Mouse (Mus musculus): ENCODE results near the gene Git2. TPM values are rescaled to one million over a fixed set of nuclear protein-coding genes. Genes with fewer than 3 reads are reported as not detected.
A peak's percentile ranks its signal among the peaks of the same experiment; 100 is the strongest.

Gene Git2
- total and polyA plus RNA-seq, 2 experiments from 2014 or later: 21.1 to 37.7 TPM

DNA sequence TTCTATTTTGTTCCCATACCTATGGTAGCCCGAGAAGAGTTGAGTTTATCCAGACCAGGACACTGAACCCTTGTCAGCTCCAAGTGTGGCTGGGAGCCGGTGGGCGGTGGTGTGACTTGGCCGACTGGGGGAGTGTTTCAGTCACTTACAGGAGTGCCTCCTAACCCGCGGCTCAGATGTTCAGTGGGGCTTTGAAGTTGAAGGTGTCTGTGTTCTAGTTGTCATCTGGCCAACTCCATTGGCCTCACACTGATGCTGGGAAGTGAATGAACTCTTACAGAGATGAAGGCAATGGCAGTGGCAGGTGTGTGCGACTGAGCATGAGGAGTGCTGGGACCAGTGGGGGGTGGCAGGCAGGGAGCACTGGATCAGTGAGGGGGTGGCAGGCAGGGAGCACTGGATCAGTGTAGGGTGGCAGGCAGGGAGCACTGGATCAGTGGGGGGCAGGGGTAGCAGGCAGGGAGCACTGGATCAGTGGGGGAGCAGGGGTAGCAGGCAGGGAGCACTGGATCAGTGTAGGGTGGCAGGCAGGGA lies 4.7 kb upstream of the Git2 start:
- Histone ChIP-seq H3K27me3 (ENCODE audit: control insufficient read depth, insufficient read depth, low read length) (no peaks in the 10 kb centered on the region), H3K27ac (ENCODE audit: low read depth) (no peak overlapping the region), H3K4me3 (ENCODE audit: low read depth, low read length) (no peak overlapping the region), H3K4me2 (ENCODE audit: low read depth, low read length) (no peak overlapping the region), H3K9me3 (replicated peaks; ENCODE audit: control insufficient read depth, low read length) (no peaks in the 10 kb centered on the region), H3K9ac (replicated peaks; ENCODE audit: low read depth, low read length) (no peak overlapping the region), H3K36me3 (replicated peaks; ENCODE audit: control insufficient read depth, insufficient read depth, low read length) (no peaks in the 10 kb centered on the region), H3K4me1 (ENCODE audit: control insufficient read depth, insufficient read depth) (peaks cover 31% of the 10 kb centered on the region)
- no peak for TF ChIP-seq EP300 (IDR thresholded peaks at IDR 0.05; ENCODE audit: low read depth)
- no peak for TF ChIP-seq CTCF (IDR thresholded peaks at IDR 0.05; ENCODE audit: low read depth)
- ATAC-seq (ENCODE audit: insufficient read depth, low read depth): no peak
- WGBS: 43% methylated on average over 7 of the region's 7 CpGs
- no peak for DNase-seq (ENCODE audit: low spot score)

DNA sequence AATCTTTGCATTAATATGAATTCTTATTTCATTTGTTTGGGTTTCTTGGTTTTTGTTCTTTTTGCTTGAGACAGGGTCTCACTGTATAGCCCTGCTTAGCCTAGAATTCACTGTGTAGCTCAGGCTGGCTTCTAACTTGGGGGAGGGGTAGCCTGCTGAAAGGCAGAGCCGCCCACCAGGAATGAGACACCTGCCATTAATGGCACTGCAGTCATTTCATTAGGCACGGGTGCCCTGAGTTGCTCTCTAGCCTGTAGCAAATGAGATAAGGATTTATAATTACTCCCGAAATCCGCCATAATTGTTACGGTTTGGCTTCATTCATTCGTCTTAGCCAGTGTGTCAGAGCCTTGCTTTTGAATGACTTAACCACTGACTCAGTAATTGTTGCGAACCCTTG lies 857 bp upstream of the Git2 start:
- TF ChIP-seq EP300 (IDR thresholded peaks at IDR 0.05; ENCODE audit: low read depth): no peak
- TF ChIP-seq CTCF (IDR thresholded peaks at IDR 0.05; ENCODE audit: low read depth): no peak
- Histone ChIP-seq H3K36me3 (replicated peaks; ENCODE audit: control insufficient read depth, insufficient read depth, low read length) (no peaks in the 10 kb centered on the region), H3K9ac (replicated peaks; ENCODE audit: low read depth, low read length) (no peak overlapping the region), H3K27ac (ENCODE audit: low read depth) (no peak overlapping the region), H3K9me3 (replicated peaks; ENCODE audit: control insufficient read depth, low read length) (no peaks in the 10 kb centered on the region), H3K4me1 (ENCODE audit: control insufficient read depth, insufficient read depth) (peaks cover 24% of the 10 kb centered on the region), H3K4me3 (ENCODE audit: low read depth, low read length) (no peak overlapping the region; the same call in 1 of the 2 replicates), H3K27me3 (ENCODE audit: control insufficient read depth, insufficient read depth, low read length) (no peaks in the 10 kb centered on the region), H3K4me2 (ENCODE audit: low read depth, low read length) (peak overlapping the region; percentile 89)
- DNase-seq (ENCODE audit: low spot score) (no peak), ATAC-seq (ENCODE audit: insufficient read depth, low read depth) (no peak)
- WGBS: 78% methylated on average over 7 of the region's 7 CpGs

DNA sequence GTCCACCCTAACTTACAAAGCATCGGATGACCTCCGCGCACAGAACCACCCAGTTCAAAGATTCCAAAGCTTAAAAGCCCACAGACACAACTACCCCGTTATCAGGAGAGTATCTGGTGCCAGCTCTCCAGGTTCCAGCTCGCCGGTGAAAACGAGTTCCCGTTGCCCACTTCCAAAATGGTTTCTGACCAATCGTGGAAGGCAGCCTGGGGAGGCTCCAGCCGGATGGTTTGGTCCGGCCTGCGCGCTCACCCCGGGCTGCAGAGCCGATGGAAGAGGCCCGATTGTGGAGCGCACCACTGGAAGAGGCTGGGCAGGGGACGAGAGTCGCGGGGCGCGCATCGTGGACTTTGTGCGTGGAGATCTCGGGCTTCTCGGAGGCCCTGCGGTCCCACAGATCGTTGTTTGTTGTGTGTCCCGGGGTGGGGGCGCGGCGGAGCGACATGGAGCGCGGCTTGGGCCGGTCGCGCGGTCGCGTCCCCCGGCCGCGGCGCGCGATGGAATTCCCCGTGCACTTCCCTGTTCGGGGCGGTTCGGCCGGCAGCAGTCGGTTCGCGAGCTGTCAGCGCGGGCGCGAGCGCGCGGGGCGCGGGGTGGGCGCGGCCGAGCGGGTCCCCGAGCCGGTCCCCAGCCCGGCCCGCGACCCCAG lies 790 bp downstream of the Git2 start, which contains the start of gene Ankrd13a:
Gene Ankrd13a, plus strand, starts transcription at position 275 of the 649 bp plus-strand sequence.
- no peaks in the 10 kb centered on the region for H3K27me3 ChIP-seq (ENCODE audit: control insufficient read depth, insufficient read depth, low read length)

DNA sequence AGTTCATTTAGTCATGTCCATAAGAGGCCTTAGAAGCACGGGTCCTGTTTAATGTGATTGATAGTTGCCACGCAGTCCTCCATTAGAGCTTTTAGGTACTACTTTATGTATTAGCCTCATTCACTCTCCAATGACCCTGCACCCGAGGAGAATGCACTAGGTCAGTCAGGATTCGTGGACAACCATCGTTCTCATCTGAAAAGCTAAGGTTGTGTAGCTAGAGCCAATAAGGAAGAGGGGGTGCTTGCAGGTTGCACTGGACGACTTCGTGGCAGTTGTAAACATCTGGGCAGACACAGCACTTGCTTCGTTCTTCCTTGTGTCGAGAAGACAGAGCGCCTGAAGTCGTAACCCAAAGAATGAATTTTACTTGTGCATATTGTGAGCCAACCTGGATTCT lies 1.5 kb downstream of the Git2 start:
- Histone ChIP-seq H3K9me3 (replicated peaks; ENCODE audit: control insufficient read depth, low read length) (no peaks in the 10 kb centered on the region), H3K4me2 (ENCODE audit: low read depth, low read length) (peak overlapping the region; percentile 89), H3K4me1 (ENCODE audit: control insufficient read depth, insufficient read depth) (peaks cover 28% of the 10 kb centered on the region), H3K36me3 (replicated peaks; ENCODE audit: control insufficient read depth, insufficient read depth, low read length) (no peaks in the 10 kb centered on the region), H3K27me3 (ENCODE audit: control insufficient read depth, insufficient read depth, low read length) (no peaks in the 10 kb centered on the region), H3K27ac (ENCODE audit: low read depth) (peak overlapping the region; percentile 92), H3K4me3 (ENCODE audit: low read depth, low read length) (peak overlapping the region; percentile 98), H3K9ac (replicated peaks; ENCODE audit: low read depth, low read length) (peak overlapping the region; percentile 95)
- no peak for ATAC-seq (ENCODE audit: insufficient read depth, low read depth)
- 1% methylated on average over 11 of the region's 11 CpGs for WGBS
- TF ChIP-seq CTCF (IDR thresholded peaks at IDR 0.05; ENCODE audit: low read depth) (no peak), EP300 (IDR thresholded peaks at IDR 0.05; ENCODE audit: low read depth) (no peak)
- DNase-seq (ENCODE audit: low spot score): no peak

More for the DNA sequence above, 790 bp downstream of the Git2 start, which contains the start of gene Ankrd13a:
- WGBS: under 1% methylated on average over 36 of the region's 73 CpGs
- Histone ChIP-seq H3K9me3 (replicated peaks; ENCODE audit: control insufficient read depth, low read length) (no peaks in the 10 kb centered on the region), H3K4me2 (ENCODE audit: low read depth, low read length) (peak within 1 kb of the TSS; percentile 89), H3K9ac (replicated peaks; ENCODE audit: low read depth, low read length) (peak within 1 kb of the TSS; percentile 95), H3K36me3 (replicated peaks; ENCODE audit: control insufficient read depth, insufficient read depth, low read length) (no peaks in the 10 kb centered on the region), H3K27ac (ENCODE audit: low read depth) (peak within 1 kb of the TSS; percentile 92), H3K4me1 (ENCODE audit: control insufficient read depth, insufficient read depth) (peaks cover 28% of the 10 kb centered on the region), H3K4me3 (ENCODE audit: low read depth, low read length) (peak within 1 kb of the TSS; percentile 98)
- ATAC-seq (ENCODE audit: insufficient read depth, low read depth) (peak; percentile 82), DNase-seq (ENCODE audit: low spot score) (peak; percentile 94)
- TF ChIP-seq EP300 (IDR thresholded peaks at IDR 0.05; ENCODE audit: low read depth) (peak; percentile 48; the same call in 1 of the 2 replicates), CTCF (IDR thresholded peaks at IDR 0.05; ENCODE audit: low read depth) (no peak)

DNA sequence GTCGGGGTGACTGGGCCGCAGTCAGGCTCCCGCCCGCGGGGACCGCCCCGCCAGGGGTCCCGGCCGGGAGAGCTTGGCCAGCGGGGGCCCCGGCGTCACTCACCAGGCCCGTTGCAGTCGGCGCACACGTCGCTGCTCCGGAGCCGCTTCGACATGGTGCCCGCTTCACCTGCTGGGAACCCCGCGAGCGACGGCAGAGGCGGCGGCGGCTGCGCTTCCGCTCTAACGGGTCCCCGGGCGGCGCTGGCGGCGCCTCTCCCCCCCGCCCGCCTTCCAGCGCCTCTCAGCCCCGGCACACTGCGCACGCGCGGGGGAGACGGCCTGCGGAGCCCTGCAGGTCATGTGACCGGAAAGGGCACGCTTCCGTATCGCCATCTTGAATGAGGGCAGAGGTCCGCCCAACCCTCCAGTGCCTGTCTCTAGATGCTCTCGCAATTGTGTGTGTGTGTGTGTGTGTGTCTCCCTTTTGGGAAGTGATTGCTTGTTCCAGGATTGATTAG lies 2.1 kb downstream of the Git2 start:
- TF ChIP-seq CTCF (IDR thresholded peaks at IDR 0.05; ENCODE audit: low read depth): no peak
- TF ChIP-seq EP300 (IDR thresholded peaks at IDR 0.05; ENCODE audit: low read depth): no peak
- H3K36me3 ChIP-seq (replicated peaks; ENCODE audit: control insufficient read depth, insufficient read depth, low read length): no peaks in the 10 kb centered on the region
- under 1% methylated on average over 39 of the region's 52 CpGs for WGBS
- peak overlapping the region; percentile 92 for H3K27ac ChIP-seq (ENCODE audit: low read depth)
- peak; percentile 86 for ATAC-seq (ENCODE audit: insufficient read depth, low read depth)
- H3K9me3 ChIP-seq (replicated peaks; ENCODE audit: control insufficient read depth, low read length): no peaks in the 10 kb centered on the region
- H3K4me3 ChIP-seq (ENCODE audit: low read depth, low read length): peak overlapping the region; percentile 98
- H3K27me3 ChIP-seq (ENCODE audit: control insufficient read depth, insufficient read depth, low read length): no peaks in the 10 kb centered on the region
- DNase-seq (ENCODE audit: low spot score): peak; percentile 97
- peaks cover 28% of the 10 kb centered on the region for H3K4me1 ChIP-seq (ENCODE audit: control insufficient read depth, insufficient read depth)
- H3K4me2 ChIP-seq (ENCODE audit: low read depth, low read length): peak overlapping the region; percentile 89
- peak overlapping the region; percentile 98 for H3K9ac ChIP-seq (replicated peaks; ENCODE audit: low read depth, low read length)
